Mouse (Mus musculus) right cerebral cortex, adult 2 months (tissue): ENCODE results near the gene Hes1.
"Not testable (repeated sequence)": the region's sequence is repeated elsewhere in the genome, so short reads cannot be mapped to it uniquely, and the experiment has no call there.

Experiments used
- DNase-seq, 2 experiments: peaks; one replicate each; pipeline ENCODE4 v3.0.0; 2021 to 2022; ENCODE audit warnings: low spot score in 2 of 2

The Hes1 gene

DNA sequence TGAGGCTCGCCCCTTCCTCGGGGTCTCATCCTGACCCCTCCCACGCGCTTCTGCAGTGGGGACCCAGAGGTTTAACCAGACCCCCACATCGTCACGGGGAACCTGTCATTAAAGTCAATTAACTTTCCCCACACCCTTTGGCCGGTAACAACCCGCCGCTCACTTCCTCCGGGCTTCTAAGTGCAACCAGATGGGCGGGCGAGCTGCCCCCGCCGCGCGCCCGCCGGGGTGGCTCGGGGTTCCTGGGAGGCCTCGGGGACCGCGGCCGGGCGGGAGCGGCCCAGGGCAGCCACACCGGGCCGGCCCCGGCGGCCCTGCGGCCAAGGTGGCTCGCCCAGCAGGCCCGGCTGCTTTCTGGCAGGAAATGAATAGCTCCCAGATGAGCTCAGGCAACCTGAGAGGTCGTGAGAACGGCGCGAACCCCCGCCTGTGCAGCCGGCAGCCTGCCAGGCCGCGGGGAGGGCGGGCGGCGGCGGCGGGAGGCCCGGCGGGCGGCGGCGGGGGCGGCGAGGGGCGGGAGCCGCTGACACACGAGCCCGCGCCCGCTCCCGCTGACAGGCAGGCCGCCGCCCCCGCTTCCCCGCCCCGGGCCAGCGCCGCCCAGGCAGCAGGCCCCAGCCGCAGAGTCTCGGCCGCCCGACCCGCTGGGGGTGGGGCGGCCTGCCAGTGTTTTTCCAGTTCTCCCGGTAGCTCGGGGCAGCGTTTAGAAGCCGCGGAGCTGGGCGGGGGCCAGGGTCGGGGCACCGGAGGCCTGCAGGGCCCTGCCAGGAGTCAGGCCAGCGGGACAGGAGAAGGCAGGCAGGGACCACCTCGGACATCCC, 6.0 kb downstream of the Hes1 start:
- DNase-seq, result peak; percentile 52 to 56

DNA sequence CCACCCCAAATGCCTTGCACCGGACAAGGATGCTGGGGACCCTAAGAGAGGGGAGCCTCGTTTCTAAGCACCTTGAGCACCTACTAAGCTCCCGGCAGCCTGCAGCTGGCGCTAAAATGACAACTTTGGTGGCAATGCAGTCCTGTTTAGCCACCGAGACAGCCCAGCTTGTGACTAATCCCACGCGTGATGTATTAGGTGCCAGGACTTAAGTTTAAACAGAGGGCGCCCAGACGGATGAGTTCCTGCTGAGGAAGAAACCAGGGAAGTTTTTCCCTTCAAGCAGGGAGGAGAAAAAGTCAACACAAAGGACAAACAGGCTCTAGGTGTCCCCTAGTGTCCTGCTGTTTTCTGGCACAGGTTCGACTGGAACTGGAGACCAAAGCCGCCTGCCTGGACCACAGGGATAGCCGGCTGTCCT, 6.6 kb downstream of the Hes1 start:
- DNase-seq, result peak; percentile 40 to 52

DNA sequence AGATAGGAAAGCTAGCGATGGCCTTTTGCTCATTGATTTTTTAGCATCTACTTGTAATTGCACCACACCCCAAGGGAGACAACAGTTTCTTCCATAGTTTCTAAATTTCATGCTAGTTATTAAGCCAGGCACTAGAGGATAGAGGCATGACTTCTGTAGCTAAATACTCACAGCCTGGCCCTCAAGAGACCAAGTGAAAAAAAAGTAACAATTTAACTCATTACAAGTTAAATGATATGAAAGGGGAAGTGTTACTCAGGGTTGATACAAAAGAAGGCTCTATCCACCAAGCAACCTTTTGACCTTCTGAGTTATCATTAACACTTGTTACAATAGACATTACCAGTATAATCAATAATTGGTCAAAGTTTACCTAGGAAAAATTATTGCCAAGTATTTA, 9.1 kb downstream of the Hes1 start:
- no peak for DNase-seq

DNA sequence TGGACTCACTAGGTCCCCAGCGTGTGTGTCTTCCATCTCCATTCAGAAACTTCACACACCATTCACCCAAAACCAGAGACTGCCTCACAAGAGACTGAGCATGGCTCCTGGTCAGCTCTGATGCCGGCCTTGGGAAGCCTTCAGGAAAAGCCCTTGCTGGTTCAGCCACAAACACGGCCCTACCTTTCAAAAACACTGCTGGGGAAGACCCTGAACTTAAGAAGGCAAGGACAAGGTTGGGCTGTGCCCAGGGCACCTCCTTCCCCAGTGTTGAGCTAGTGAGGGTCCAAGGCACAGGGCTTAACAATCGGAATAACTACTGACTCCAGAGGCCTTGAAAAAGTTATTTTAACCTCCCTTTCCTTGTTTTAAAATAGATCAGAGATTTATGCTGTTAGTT, 17.3 kb downstream of the Hes1 start:
- no peak for DNase-seq

DNA sequence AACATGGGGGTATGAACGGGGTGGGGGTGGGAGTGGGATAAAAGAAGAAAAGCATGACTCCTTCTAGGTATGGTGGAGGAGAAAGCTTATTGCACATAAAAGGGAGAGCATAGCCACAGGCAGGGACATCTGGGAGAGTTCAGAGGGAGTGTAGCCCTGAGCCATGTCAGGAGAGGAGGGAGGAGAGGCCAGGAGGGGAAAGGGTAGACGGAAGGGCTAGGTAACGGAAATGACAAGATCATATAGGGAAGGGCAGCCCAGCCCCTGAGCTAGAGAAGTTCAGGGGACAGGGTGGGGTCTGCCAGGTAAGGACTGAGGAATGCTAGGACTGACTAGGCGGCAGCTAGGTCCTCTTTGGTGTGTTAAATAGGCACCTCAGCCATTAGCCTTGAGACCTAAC, 17.8 kb downstream of the Hes1 start:
- DNase-seq, result no peak

DNA sequence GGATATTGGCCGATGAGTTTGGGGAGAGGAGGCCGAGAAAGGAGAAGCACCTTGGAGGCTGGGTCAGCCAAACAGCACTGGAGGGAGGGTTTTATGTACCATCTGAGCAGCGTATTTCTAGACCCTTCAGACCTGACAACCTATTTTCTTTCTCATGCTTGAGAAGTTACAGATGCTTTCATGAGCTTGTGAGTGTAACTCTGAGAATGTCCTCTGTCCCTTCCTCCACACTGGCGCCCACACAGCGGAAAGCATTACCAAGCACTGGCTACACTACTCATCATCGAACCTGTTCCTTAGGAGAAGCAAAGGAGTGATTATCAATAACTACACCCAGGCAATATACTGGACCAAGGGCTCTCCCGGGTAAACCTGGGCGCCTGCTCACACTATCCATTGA, 18.8 kb downstream of the Hes1 start:
- no peak for DNase-seq

DNA sequence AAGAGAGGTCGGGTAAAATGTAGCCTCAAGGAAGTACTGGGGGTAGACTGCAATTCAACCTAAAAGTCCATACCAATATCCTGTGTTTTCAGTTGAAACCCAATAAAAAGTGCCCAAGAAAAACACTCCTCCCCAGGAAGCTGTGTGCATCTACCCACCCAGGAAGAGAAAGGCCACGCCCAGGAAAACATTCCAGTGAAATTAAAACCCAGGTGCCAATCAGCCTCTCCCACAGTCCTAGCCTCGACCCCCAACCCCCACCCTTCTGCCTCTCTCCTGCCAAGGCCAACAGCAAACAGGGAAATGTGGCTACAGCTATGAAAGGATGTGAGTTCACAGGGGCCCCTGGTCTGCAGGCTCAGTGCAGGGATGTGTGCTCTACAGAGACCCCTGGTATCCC, 19.4 kb downstream of the Hes1 start:
- no peak for DNase-seq

DNA sequence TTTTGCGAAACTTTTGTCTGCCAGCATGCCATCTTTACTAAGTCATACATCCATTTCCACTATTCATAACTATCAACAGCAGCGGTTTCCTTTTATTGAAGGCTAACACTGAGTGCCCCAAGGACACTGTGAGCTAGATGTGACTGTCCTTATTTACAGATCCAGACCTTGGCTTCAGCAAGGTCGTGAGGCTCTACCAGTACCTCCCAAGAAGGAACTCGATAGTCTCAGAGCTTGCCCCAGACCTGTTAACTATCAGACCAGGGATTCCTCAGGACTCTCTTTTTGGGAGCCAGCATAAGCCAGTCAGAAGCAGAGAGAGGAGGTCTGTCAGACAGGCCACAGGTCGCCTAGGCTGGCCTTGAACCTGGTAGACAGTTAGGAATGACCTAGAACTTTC, 24.5 kb downstream of the Hes1 start:
- DNase-seq, result no peak

DNA sequence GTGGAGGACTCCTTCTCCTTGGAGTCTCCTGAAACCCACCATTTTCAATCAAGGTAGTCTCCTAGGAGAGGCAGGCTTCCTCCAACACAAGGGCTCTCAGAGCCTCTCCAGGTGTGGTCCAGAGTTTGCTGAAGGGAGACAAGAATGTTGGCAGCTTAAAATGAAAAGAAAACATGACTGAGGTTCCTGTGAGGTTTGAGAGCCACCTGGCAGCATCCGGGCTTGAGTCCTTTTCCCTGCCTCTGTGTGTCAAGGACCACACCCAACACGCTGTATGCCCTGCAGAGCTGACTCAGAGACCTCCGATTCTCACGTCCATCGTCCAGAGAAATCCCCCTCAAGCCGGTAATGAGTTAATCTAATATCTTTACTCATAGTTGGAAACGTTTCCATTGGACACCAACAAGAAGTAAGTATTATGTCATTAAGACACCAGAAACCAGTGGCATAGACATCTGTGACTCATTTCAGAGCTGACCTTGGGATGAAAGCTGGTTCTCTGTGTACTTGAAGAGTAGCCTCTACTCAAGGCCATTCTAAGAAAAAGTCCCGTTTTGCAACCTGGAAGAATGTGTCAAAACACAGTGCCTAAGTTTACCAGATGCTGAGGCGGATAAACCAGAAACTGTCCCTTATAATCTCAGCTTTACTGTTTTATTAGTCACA, 26.1 kb downstream of the Hes1 start:
- no peak for DNase-seq

DNA sequence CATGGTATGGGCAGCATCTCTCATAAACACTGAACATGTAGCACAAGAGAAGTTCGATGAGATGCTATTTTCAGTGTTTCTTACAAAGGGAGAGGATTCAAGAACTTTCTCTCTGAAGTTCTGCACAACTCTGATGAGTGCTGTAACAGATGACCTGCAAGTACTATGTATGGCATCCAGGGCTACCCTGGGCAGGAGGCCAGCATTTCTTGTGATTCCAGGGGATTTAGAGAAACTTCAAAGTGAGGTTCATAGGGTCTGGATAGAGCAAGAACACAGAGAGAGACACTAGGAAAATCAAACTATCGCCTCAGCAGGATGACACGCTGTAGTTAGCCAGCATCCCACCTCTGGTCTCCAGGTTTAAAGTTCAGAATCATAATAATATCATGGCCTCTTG, 31.9 kb downstream of the Hes1 start:
- DNase-seq, result no peak

DNA sequence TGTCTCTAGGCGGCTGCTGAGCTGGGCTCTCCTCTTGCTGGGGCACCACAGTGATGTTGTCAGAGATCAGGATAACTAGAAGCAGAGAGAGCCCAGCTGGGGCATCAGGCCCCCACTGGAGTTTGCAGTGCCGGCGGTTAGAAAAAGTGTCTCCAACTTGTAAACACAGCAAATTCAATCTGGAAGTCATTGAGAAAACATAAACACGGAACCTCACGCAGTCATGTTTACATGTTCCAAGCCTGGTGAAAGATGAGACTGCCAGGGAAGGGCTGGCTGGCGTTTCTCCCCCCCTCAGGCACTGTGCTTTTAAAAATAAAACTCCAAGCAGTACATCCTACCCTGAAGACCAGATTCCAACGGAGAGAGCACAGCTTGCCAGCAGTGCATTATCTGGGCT, 32.3 kb downstream of the Hes1 start:
- no peak for DNase-seq

DNA sequence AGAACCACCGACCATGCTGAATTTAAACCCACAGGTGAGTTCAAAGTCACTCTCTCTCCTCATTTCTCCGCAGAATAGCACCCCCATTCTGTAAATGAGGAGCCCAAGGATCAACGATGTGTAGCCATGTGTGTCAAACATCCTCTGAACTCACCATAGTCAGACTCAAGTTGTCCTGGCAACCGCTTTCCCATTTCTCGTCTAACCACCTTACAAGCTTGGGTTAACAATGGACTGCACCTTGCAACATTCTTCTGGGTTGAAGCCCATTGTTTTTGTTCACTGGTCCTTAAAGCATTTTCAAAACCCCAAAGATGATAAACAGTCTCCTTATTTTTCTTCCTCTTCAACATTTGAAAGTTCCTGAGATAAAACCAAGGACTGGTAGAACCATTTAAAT, 34.9 kb downstream of the Hes1 start:
- DNase-seq, result no peak

DNA sequence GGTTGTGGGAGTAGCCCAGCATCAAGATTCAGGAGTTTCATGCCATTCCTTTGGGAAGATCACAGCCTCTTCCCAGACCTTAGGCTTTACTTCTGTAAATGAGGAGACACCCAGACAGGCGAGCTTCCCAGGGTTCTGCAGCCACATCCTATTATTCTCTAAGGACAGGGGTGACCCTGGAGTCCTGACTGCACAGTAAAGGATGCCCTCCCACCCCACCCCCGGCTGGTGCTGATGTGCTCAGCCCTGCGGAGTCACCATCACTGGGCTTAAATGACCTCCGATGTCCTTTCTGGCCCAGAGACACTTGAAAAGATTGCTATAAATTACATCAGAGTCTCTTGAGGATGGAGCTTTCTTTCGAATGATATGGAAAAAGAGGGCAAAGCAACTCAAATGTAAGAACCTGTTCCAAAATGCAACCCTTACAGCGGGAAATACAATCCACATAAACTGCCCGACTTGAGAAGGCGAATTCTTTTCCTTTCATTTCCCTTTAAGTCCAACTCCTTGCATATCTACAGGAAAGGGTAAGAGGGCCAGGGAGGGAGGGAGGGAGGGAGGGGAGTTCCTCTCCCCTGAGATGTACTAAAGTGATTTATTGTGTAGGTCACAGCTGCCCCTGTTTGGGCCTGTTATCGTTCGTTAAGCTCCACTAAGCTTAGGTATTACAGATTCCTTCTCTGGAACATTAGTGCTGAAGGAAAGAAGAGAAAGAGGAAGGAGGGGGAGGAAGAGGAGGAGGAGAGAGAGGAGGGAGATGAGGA, 38.1 kb downstream of the Hes1 start:
- DNase-seq, result no peak

DNA sequence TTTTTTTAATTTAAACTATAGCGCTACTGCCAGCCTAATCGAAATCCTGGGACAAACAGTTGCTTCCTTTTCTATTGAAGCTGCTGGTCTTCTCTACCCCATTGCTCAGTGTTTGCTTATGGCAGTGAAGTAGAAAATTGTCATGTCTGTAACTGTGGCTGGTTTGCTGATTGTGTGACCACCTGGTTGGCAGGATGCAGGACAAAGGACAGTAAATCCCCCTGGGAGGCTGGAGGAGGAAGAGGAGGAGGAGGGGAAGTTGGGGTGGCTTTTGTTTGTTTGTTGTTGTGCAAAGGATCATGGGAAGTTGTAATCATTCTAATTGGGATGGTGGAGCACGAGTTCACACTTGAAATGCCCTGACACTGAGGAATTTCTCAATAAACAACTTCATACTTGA, 38.8 kb downstream of the Hes1 start:
- no peak for DNase-seq

DNA sequence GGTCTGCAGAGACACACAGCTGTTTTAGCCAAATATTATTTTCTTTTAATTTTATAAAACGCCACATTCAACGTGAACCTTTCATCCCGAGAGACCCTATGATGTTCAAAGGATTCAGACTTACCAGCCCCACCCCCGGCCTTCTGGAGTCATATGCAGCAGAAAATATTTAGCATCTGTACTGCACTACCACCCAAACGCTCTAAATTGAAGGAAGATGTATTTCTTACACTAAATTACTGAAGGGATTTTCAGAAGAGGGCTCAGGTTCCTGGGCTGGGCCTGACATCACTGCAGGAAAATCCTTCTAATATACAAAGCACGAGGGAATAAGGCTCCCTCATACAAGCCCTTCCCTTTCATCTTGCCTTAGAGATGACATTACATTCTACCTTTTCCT, 39.3 kb downstream of the Hes1 start:
- no peak for DNase-seq

DNA sequence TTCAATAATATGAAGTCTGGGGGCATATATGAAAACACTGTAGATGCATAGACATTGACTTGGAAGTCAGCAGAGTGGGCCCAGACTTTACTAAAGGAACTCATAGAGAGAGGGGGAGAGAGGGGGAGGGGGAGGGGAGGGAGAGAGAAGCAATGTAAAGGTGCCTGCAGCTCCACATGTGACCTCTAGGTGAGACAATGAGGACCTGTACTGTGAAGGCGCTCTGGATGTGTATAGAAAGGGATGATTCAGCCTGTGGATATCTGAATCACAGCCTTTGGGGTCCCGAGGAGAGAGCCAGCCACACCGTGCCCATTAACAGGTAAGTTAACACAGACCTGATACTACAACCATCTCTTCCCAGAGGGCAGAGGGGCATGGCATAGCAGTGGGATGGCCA, 40.2 kb downstream of the Hes1 start:
- DNase-seq, result no peak

DNA sequence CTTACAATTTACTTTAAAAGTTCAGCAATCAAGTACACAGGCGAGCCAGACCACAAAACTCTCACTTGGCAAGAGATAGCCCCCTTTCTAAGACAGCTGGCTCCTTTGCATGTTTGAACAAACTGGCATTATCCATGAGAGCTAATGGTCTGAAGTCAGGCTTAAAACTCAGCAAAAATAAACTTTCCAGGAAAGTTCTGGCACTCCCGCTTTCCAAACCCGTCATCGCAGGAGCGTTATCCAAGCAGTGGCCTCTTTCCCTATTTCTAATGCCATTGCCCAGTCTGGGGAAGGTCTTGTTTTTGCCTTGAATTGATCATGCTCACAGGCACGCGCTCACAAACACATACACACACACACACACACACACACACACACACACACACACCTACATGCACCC, 41.3 kb downstream of the Hes1 start:
- no peak for DNase-seq

DNA sequence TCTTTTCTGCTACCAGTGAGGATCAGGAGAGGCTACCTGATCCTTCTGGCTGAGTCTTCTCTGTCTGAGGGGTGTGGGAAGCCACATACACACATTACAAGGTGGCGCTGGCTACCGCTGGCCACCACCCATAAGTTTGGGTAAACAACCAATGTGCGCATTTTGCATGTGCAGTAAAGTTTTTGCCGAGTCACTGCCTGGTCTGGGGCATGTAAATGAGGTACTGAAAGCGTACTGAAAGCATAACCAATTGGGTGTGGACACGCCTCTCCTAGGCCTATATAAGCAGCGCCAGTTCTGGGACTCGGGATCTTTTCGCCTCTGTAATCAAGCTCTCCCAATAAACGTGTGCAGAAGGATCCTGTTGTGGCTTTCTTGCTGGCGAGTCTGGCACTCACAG, 44.0 kb downstream of the Hes1 start:
- DNase-seq, result not testable (repeated sequence)

DNA sequence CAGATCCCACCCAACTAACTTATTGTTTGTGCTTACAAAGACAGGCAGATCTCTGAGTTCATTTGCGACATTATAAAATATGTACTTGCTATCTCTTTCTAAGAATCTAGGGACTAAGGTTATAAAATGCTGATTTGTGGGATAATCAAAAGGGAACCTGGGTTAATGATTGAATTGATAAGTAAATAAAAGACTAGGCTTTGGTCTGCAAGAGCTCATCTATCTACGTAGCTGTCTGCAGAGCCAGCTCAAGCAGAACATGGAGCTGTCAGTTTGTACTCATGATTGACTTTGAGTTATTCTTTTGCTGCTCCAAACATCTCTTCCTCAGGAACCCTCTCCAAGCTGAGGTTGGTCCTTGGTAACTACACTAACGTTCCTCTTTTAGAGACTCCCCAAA, 46.3 kb downstream of the Hes1 start:
- no peak for DNase-seq

DNA sequence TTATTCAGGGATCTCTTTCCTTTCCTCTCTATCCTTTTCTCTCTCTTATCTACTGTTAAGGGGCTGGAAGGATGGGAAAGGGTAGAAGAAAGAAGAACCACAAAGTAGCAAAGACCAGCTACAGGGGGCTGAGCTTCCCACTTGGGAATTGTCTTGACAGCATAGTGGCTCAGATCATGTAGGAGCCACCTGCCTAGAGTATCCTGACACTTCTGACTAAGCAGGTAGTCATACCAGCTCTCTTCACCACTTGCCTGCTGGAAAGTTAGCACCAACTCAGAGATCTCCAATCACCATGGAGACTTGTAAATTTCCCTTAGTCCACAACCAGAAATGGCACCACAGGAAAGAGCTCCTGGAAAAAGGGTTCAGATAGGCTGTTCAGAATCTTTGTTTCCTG, 46.9 kb downstream of the Hes1 start:
- DNase-seq, result no peak

DNA sequence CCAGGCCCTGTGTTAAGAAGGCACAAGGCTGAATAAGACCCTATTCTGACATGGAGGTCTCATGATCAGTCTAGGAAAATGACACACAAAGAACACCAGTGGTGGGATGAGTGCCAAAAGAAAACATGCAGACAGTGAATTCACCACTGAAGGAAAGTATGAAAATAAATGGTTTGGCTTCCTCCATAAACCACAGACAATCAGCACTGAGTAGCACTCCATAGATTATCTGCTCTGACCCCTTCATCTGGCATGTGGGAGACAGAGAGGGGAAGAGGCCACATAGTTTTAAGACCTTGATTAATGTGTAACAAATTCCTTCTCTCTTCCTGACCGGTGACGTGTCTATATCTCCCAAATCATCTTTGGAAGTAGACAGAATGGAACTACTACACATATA, 47.4 kb downstream of the Hes1 start:
- DNase-seq, result no peak

DNA sequence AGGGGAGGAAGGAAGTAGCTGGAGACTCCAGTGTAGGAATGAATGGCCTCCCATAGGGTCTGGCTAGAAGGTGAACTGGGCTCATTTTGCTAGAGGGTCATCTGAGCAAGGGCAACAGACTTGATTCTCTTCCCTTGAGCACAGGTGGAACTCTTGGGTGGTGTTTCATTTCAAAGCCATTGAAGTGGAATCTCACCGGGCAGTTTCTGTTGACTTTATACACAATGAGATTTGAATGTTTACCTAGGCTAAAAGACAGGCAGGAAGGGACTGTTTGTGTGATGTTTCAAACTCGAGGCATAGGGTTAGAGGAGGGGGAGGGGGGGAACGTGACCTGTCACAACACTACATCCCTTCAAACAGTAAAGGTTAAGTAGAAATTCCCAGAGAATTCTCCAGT, 49.0 kb downstream of the Hes1 start:
- DNase-seq, result no peak

DNA sequence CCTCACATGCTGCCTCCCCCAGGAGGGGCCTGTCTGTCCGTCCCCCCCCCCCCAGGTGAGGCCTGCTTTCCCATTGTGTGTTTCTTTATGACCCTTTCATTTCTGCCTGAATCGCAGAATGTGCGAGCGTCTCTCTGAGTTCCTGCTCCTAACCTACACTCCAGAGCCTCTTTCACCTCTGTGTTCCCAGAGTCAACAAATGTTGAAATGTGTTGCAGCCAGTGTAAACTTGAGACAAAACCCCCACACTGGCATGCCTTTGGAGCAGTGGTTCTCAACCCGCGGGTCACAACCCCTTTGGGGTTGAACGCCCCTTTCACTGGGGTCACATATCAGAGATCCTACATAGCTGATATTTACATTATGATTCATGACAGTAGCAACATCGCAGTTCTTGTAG, 49.6 kb downstream of the Hes1 start:
- no peak for DNase-seq
